Mouse (Mus musculus): ENCODE data around the gene Cubn. TPM values are rescaled to one million over a fixed set of nuclear protein-coding genes. Genes with fewer than 3 reads are reported as not detected.

Gene Cubn
- total RNA-seq, 2 experiments from 2014 or later = not detected

DNA sequence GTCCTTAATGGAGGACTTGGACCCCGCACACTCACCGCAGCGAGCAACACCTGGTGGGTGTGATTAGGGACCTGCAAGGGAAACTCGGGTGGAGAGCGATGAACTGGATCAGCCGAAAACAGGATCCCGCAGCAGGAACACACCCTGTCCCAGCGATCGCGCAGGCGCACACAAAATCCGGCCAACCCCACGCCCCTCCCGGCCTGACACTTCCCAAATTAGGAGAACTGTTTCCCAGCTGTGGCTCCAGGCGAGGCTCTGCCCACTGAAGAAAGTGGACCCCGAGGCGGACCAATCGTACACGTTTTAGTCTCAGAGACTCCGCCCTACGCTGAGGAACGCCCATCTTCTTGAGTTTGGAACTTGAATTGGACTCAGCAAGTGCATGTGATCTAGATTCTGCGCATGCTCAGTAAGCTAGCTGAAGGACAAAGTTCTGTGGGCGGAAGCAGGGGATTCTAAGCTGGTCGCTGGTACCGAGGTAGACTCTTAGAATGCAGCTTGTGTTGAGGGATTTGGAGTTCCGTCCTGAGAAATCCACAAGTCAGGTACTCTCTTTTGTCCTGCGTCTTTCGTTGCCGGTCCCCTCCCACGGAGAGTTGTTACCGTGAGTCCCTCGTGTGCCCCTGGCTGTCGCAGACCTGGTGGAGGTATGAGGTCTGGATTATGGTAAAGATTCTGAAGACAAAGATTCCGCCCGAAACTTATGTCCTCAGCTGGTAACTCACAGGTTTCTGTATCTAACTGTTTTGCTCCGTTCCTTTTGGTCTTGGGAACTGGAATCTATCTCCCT, 220.3 kb downstream of the Cubn start, which contains the start of gene Rsu1:
TSS of gene Rsu1 (minus strand) at position 251 of the 793 bp plus-strand sequence.
- ATAC-seq (replicated peaks; ENCODE audit: low FRiP score, low TSS enrichment, poor library complexity, severe bottlenecking) = peak; percentile 94

DNA sequence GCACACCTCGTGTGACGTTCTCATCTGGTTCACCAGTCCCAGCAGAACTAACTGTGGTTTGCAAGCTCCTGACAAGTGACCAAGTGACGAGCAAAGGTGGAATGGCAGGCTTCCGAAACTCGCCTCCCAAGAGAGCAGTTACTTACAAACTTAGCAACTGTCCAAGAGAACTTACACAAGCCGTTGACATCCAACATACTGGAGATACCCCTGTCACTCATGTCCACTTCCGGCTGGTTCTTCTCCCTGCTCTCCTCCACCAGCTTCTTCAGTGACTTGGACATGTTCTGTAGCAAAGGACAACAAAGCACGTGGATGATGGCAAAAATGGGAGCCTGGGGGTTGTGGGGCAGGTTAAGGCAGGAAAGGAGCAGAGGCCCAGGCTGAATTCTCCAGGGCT, 220.9 kb downstream of the Cubn start:
- ATAC-seq (replicated peaks; ENCODE audit: low FRiP score, low TSS enrichment, poor library complexity, severe bottlenecking) = peak; percentile 31; the same call in 1 of the 2 replicates

DNA sequence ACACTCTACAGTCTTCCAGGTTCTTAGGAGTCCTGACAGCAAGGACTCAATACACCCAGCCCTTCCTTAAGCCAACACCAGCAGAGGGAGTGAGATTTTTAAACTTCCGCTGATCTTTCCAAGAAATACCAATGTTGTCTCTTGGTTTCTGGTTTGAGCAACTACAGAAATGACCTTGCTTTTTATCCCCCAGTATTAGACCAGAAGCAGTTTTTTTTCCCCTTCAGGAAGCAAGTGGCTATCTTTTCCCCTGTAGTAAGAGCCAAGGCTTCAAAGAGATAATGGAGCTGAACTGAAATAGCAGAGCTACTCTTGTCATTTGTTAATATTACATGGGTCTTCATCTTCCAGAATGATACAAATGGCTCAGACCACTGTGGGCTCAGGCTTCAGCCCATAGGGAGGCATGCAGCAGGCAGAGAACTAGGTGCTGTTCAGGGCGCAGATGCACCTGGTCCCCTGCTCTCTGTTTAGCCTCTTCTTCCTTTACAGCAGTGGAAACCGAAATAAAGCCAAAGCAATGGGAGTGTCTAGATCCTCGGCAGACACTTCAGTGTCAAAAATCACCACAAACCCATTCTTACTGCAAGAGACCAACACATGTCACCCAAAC, 222.8 kb downstream of the Cubn start:
- ATAC-seq (replicated peaks; ENCODE audit: low FRiP score, low TSS enrichment, poor library complexity, severe bottlenecking) = peak; percentile 14; the same call in 1 of the 2 replicates

DNA sequence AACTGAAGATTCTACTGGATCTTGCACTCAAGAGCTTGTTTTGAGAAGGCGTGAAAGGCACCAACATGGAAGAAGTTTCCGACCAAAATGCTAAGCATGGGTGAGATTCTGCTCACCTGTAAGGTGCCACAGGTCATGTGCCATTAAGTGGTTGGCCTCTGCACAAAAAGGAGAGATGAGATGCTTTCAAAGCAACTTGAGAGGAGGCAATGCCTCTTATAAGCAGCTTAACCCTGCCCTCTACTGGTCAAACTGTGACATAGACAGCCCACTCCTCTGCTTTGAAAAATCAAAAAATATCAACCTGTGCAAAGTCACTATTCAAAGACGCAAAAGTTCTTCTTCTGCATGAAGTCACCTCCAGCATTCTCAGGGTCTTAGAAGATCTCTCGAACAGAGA, 226.7 kb downstream of the Cubn start:
- ATAC-seq (replicated peaks; ENCODE audit: low FRiP score, low TSS enrichment, poor library complexity, severe bottlenecking) = 0 out of 2 replicates have a peak, but pooled peaks have one; percentile 48

DNA sequence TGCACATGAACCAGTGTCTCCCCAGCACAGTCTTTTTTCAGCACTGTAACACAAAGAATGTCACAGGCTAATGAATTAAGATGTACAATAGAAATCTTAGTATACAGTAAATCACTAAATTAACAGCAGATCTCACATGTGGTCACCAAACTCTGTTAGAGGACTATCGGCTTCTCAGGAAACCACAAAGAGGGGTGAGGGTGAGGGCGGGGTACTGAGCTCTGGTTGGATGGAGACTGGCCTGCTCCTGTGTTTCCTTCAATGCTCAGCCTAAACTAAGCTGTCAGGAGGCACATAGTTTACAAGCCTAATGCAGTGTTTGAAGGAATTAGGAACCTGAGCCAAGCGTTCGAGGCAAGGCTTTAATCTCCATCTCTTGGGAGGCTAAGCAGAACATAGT, 228.5 kb downstream of the Cubn start:
- no peak for ATAC-seq (replicated peaks; ENCODE audit: low FRiP score, low TSS enrichment, poor library complexity, severe bottlenecking)

DNA sequence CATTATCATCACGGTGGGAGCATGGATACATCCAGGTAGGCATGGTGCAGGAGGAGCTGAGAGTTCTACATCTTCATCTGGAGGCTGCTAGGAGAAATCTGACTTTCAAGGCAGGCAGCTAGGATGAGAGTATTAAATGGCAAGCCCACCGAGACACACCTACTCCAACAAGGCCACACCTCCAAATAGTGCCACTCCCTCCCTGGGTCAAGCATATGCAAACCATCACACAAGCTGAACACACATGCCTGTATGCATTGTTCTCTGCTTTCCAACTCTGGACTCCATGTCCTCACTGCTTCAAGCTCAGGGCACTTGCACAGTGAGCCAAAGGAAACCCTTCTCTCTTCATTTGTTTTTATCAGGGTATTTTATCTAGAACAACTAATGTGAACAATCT, 233.0 kb downstream of the Cubn start:
- ATAC-seq (replicated peaks; ENCODE audit: low FRiP score, low TSS enrichment, poor library complexity, severe bottlenecking) = no peak

DNA sequence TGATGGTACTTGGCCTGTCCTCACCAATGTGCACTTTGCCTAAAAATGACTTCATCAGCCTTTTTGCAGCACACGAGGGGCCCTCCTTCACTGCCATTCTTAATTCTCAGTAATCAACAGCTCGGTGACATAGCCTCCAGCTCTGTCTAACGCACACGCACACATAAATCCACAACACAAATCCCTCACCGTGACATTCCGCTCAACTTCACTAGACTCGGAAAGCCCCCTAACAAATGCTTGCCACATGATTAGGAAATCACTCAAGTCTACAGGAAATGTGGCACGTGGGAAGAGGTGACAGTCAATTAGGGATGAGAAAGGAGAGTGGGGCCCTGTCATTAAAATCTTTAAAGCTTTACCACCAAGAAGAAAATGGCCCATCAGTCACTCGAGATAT, 250.9 kb downstream of the Cubn start:
- ATAC-seq (replicated peaks; ENCODE audit: low FRiP score, low TSS enrichment, poor library complexity, severe bottlenecking) = no peak

DNA sequence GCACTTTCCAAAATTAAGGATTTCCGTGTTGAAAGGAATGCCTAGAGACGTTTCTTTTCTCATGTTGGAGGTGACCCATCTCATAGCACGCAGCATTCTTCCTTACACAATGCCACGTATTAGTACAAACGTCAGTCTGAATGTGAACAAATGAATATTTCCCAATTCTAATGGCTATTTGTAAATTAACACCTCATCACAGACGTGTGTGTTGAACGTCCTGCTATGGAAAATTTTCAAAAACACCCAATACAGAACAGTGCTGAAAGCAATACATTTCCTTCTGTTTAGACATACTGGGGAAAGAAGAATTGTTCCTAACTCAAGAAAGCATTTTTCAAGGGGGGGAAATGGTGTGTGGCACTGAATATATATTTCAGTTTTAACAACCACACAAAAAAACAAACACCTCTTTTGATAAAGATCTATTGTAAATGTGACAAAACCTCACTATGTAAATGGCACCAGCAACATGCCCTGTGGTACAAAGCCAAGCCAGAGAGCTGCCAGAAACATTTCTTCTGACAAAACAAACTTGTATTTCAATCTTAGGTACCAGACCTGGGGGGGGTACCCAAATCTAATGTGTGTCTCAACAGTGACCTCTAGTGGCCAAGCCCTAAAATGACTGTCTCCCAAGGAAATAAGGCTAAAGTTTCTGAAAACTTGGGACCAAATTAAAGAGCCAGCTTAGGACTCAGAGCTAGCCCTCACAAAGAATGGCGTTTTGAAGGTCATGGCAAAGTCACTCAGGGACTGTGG, 254.3 kb downstream of the Cubn start:
- ATAC-seq (replicated peaks; ENCODE audit: low FRiP score, low TSS enrichment, poor library complexity, severe bottlenecking) = peak; percentile 71

DNA sequence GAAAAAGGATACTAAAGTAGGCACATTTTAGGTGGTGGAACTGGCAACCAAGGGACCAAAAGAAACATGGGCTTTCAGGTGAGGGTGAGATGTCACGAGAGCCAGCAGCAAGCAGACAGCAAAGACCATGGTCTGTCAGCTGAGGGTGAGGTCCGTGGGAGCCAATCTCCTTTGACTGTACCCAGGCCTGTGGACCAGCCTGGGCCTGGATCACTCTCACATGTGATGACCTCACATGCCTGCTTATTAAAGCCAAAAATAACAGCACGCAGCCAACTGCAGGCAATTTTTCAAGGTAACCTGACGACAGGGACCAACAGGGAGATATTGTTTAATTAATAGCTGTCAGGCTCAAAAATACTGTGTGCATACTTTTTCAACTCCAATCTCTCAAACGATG, 255.9 kb downstream of the Cubn start:
- no peak for ATAC-seq (replicated peaks; ENCODE audit: low FRiP score, low TSS enrichment, poor library complexity, severe bottlenecking)

DNA sequence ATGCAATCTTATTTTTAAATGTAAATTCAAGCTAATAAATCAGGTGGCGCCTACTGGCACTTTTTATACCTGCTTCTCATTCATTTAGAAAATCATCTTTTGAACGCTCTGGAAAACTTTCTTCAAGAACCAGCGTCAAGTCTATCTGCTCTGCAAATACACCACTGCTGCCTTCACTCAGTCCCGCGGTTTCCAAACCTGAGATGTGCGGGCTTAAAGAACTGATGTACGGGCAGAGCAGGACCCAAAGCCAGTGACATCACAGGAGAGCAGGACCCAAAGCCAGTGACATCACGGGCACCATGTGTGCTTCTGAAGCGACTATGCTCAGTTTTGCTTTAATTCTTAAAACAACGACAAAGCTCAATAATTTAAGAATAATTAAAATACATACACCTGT, 256.8 kb downstream of the Cubn start:
- no peak for ATAC-seq (replicated peaks; ENCODE audit: low FRiP score, low TSS enrichment, poor library complexity, severe bottlenecking)

DNA sequence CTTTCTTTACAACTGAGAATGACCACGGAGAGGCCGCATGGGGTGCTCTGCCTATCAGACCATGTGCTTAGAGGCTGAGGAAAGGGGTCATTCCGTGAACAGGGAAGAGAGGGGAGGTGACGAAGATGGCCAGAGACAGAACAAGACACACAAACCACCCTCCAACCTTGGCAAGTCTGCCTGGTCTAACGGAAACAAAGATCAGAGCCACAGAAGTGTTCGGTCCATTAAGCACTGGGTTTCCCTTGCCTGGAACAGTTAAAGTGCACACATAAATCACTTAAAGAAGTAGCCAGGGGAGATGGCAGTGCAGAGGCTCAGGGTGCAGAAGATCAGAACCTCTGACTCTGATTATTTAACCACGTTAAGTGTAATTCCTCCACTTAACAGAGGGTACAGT, 257.7 kb downstream of the Cubn start:
- ATAC-seq (replicated peaks; ENCODE audit: low FRiP score, low TSS enrichment, poor library complexity, severe bottlenecking) = peak; percentile 39; the same call in 1 of the 2 replicates

DNA sequence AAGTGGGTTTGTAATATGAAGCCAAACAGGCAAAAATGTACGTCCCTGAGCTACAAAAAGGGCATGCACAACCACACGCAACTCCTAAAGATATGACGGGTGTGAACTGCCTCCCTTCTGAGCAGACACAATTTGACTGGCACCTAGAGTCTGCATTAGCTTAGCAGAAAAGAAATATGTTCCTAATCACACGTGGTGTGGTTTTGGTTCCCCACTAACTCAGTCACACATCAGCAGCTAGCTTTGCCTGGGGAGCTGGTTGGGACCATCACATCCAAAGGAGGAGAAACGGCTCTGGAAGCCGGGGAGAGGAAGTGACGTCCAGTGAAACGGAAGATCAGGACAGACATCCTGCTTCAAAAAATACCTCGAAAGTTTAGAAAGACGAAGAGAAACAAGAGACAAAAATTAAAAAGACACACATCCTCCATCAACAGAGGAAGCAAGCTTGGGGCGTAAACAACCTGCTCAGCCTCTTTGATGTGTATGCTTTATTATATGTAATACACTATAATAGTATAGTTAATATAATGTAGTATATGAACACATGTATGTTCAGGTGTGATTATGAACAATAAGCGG, 258.3 kb downstream of the Cubn start:
- peak; percentile 59 for ATAC-seq (replicated peaks; ENCODE audit: low FRiP score, low TSS enrichment, poor library complexity, severe bottlenecking)

DNA sequence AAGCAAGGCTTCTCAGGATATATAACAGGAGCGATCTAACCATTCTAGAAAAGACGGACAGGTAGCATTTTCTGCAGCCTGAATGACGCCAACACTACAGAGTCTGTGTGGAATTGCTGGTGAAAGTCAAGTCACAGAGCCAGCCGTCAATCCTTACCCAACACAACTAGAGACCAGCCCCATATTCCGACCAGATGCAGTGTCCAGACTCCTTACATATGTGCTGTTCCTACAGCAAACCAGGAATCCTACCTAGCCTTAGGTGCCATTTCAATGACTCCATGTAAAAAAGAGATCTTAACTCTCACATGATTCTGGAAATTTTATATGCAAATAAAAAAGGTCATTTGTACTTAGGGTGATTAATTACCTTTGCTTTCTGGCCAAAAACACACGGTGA, 259.3 kb downstream of the Cubn start:
- ATAC-seq (replicated peaks; ENCODE audit: low FRiP score, low TSS enrichment, poor library complexity, severe bottlenecking) = no peak

DNA sequence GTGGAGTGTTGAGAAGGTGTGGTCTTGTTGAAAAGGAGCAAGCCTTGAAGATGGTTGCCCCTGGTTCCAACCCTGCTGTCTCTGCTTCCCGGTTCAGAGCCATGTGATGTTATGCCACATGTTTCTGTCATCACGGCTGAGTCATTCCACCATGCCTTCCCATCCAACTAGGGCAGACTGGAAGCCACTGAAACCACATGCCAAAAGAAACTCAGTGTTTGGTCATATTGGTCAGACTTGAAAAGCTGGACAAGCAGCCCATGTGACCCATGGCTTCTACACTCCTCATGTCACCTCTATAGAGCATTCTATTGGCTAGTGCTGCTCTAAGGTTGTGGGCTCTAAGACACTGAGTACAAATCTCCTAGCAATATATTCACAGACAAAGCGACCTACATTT, 261.9 kb downstream of the Cubn start:
- no peak for ATAC-seq (replicated peaks; ENCODE audit: low FRiP score, low TSS enrichment, poor library complexity, severe bottlenecking)

Other genes starting within 250 kb of the Cubn start
- 73.1 and 74.1 TPM in 2 replicates for gene Rsu1, start 220.4 kb downstream of the Cubn start, total RNA-seq (2014; fragmentation: Nextera tagmentation)
- 130 and 147 TPM in 2 replicates for gene Rsu1, start 220.4 kb downstream of the Cubn start, total RNA-seq (2017)
- gene Trdmt1, start 52.9 kb upstream of the Cubn start, total RNA-seq (2014; fragmentation: Nextera tagmentation) = 7.0 and 17.3 TPM in 2 replicates
- gene Trdmt1, start 52.9 kb upstream of the Cubn start, total RNA-seq (2017) = 9.3 and 14.4 TPM in 2 replicates
- 92.3 and 119 TPM in 2 replicates for gene Vim, start 82.1 kb upstream of the Cubn start, total RNA-seq (2014; fragmentation: Nextera tagmentation)
- gene Vim, start 82.1 kb upstream of the Cubn start, total RNA-seq (2017) = 214 and 318 TPM in 2 replicates

All from megakaryocyte-erythroid progenitor cell, adult 5-6 weeks (primary cell).